Mouse (Mus musculus) intestine, postnatal 0 days (tissue): ENCODE measurements around the gene Samd5. TPM values are rescaled to one million over a fixed set of nuclear protein-coding genes. Genes with fewer than 3 reads are reported as not detected.

ENCODE experiments used
- ATAC-seq: fragments of 200-750 bp; cut with Nextera tagmentation; 2 replicates; pipeline ENCODE4 v1.8.0; 2017; ENCODE audit warnings: mild to moderate bottlenecking, moderate TSS enrichment, moderate library complexity
- H3K27ac ChIP-seq: fragments of 300-500 bp; sonication (generic); 2 replicates; pipeline ENCODE4 v1.5.1; 2014; ENCODE audit warnings: mild to moderate bottlenecking, low read depth, low read length, moderate library complexity
- H3K27me3 ChIP-seq: fragments of 300-500 bp; sonication (generic); replicated peaks from 2 replicates; pipeline ENCODE4 v1.6.1; 2014; ENCODE audit warnings: low read length, mixed read lengths; ENCODE audit not compliant: control insufficient read depth, insufficient read depth
- H3K36me3 ChIP-seq: fragments of 300-500 bp; sonication (generic); 2 replicates; pipeline ENCODE4 v1.6.1; 2014; ENCODE audit warnings: mild to moderate bottlenecking, moderate library complexity; ENCODE audit not compliant: control insufficient read depth, insufficient read depth
- H3K4me1 ChIP-seq: fragments of 300-500 bp; sonication (generic); replicated peaks from 2 replicates; pipeline ENCODE4 v1.6.1; 2014; ENCODE audit warnings: antibody characterized with exemption, low read length, mixed read lengths; ENCODE audit not compliant: control insufficient read depth, insufficient read depth
- H3K4me2 ChIP-seq: fragments of 300-500 bp; sonication (generic); replicated peaks from 2 replicates; pipeline ENCODE4 v1.6.1; 2014; ENCODE audit warnings: low read depth, mild to moderate bottlenecking, moderate library complexity
- H3K4me3 ChIP-seq: fragments of 300-500 bp; sonication (generic); 2 replicates; pipeline ENCODE4 v1.5.1; 2014; ENCODE audit warnings: low read depth, low read length
- H3K9ac ChIP-seq: fragments of 300-500 bp; sonication (generic); 2 replicates; pipeline ENCODE4 v1.6.1; 2014; ENCODE audit warnings: mild to moderate bottlenecking, low read depth, low read length
- H3K9me3 ChIP-seq: fragments of 300-500 bp; sonication (generic); 2 replicates; pipeline ENCODE4 v1.6.1; 2016; ENCODE audit warnings: mixed run types; ENCODE audit not compliant: control insufficient read depth
- CTCF ChIP-seq: sonication (generic); IDR thresholded peaks from 2 replicates; pipeline ENCODE4 v1.5.1; 2016; ENCODE audit warnings: low read depth, mild to moderate bottlenecking, control low read depth, antibody characterized with exemption, moderate library complexity
- WGBS: fragments of 180-500 bp; shearing (Covaris S2); extraction: QIAGEN DNeasy Blood & Tissue Kit; methylation state at CpG from one replicate; pipeline ENCODE4 v1.1.7; 2014; 5-methylcytosine and 5-hydroxymethylcytosine counted together
- polyA plus RNA-seq: library from polyadenylated mRNA; unstranded; fragments of >200 nt; fragmentation: Nextera tagmentation; extraction: Ambion mirVana; gene quantifications from 2 replicates; pipeline ENCODE4 v1.2.1, GENCODE M21; 2015

Samd5 gene
- polyA plus RNA-seq, 1 experiment from 2014 or later: 2.2 TPM

GRCm38 (mm10) chr10:9670351-9670750 is 4.7 kb downstream of the Samd5 start:
- no peak for TF ChIP-seq CTCF
- Histone ChIP-seq H3K36me3 (no peaks in the 10 kb centered on the region), H3K4me2 (no peak overlapping the region), H3K4me3 (no peak overlapping the region), H3K9me3 (no peaks in the 10 kb centered on the region), H3K4me1 (no peaks in the 10 kb centered on the region), H3K9ac (no peak overlapping the region), H3K27me3 (peaks cover 5% of the 10 kb centered on the region; the same call in 1 of the 2 replicates), H3K27ac (no peak overlapping the region)
- ATAC-seq: no peak
- WGBS: 84% methylated on average over 6 of the region's 6 CpGs

- Histone ChIP-seq H3K27ac (no peak overlapping the region), H3K4me3 (no peak overlapping the region), H3K9me3 (no peaks in the 10 kb centered on the region), H3K4me2 (no peak overlapping the region), H3K27me3 (no peaks in the 10 kb centered on the region; the same call in 1 of the 2 replicates), H3K9ac (no peak overlapping the region), H3K36me3 (no peaks in the 10 kb centered on the region), H3K4me1 (no peaks in the 10 kb centered on the region)
- no peak for ATAC-seq
- WGBS: 75% methylated on average over 4 of the region's 4 CpGs
- TF ChIP-seq CTCF: no peak
Measured at GRCm38 (mm10) chr10:9668791-9669190, 6.2 kb downstream of the Samd5 start.

- Histone ChIP-seq H3K4me1 (0 out of 2 replicates have a peak, but pooled peaks cover 2% of the 10 kb centered on the region), H3K27ac (no peak overlapping the region), H3K4me3 (no peak overlapping the region), H3K36me3 (no peaks in the 10 kb centered on the region), H3K27me3 (no peaks in the 10 kb centered on the region), H3K4me2 (no peak overlapping the region), H3K9ac (no peak overlapping the region), H3K9me3 (no peaks in the 10 kb centered on the region)
- 91% methylated on average over 5 of the region's 5 CpGs for WGBS
- TF ChIP-seq CTCF: no peak
- ATAC-seq: no peak
Measured at GRCm38 (mm10) chr10:9652946-9653345, 22.1 kb downstream of the Samd5 start.

GRCm38 (mm10) chr10:9650050-9650825 is 24.8 kb downstream of the Samd5 start:
- 48% methylated on average over 6 of the region's 6 CpGs for WGBS

GRCm38 (mm10) chr10:9648464-9648863 is 26.5 kb downstream of the Samd5 start:
- no peak overlapping the region for H3K4me3 ChIP-seq
- H3K36me3 ChIP-seq: no peaks in the 10 kb centered on the region
- ATAC-seq: no peak
- WGBS: 52% methylated on average over 2 of the region's 2 CpGs
- H3K9me3 ChIP-seq: no peaks in the 10 kb centered on the region
- H3K4me1 ChIP-seq: 0 out of 2 replicates have a peak, but pooled peaks cover 2% of the 10 kb centered on the region
- no peak overlapping the region for H3K4me2 ChIP-seq
- H3K9ac ChIP-seq: no peak overlapping the region
- no peaks in the 10 kb centered on the region for H3K27me3 ChIP-seq
- no peak for TF ChIP-seq CTCF
- H3K27ac ChIP-seq: no peak overlapping the region

More at GRCm38 (mm10) chr10:9650050-9650825, 24.8 kb downstream of the Samd5 start:
- Histone ChIP-seq H3K27me3 (no peaks in the 10 kb centered on the region), H3K36me3 (no peaks in the 10 kb centered on the region), H3K9ac (no peak overlapping the region), H3K4me1 (0 out of 2 replicates have a peak, but pooled peaks cover 2% of the 10 kb centered on the region), H3K9me3 (no peaks in the 10 kb centered on the region), H3K4me2 (no peak overlapping the region), H3K4me3 (no peak overlapping the region), H3K27ac (no peak overlapping the region)
- no peak for TF ChIP-seq CTCF
- no peak for ATAC-seq

GRCm38 (mm10) chr10:9647741-9648140 is 27.3 kb downstream of the Samd5 start:
- Histone ChIP-seq H3K4me2 (no peak overlapping the region), H3K9me3 (no peaks in the 10 kb centered on the region), H3K4me1 (0 out of 2 replicates have a peak, but pooled peaks cover 2% of the 10 kb centered on the region), H3K36me3 (no peaks in the 10 kb centered on the region), H3K27me3 (no peaks in the 10 kb centered on the region), H3K27ac (no peak overlapping the region), H3K4me3 (no peak overlapping the region), H3K9ac (no peak overlapping the region)
- ATAC-seq: no peak
- WGBS: 76% methylated on average over 6 of the region's 6 CpGs
- no peak for TF ChIP-seq CTCF
